Mouse (Mus musculus): ENCODE results near the gene Rpl3.

The Rpl3 gene

GRCm38 (mm10) chr15:80066538-80066937 is 25.1 kb downstream of the Rpl3 start:
- no peak for DNase-seq (ENCODE audit: low read depth, low spot score)

GRCm38 (mm10) chr15:80065414-80065813 is 26.3 kb downstream of the Rpl3 start:
- DNase-seq (ENCODE audit: low read depth, low spot score), result no peak

GRCm38 (mm10) chr15:80064965-80065364 is 26.7 kb downstream of the Rpl3 start:
- no peak for DNase-seq (ENCODE audit: low read depth, low spot score)

GRCm38 (mm10) chr15:80062821-80063220 is 28.8 kb downstream of the Rpl3 start:
- DNase-seq (ENCODE audit: low read depth, low spot score), result no peak

- DNase-seq (ENCODE audit: low read depth, low spot score), result no peak
Observed at GRCm38 (mm10) chr15:80062339-80062738, 29.3 kb downstream of the Rpl3 start.

GRCm38 (mm10) chr15:80061071-80061550 is 30.6 kb downstream of the Rpl3 start:
- DNase-seq (ENCODE audit: low read depth, low spot score), result no peak

GRCm38 (mm10) chr15:80060356-80061070 is 31.2 kb downstream of the Rpl3 start:
- DNase-seq (ENCODE audit: low read depth, low spot score), result no peak

- DNase-seq (ENCODE audit: low read depth, low spot score), result no peak
Observed at GRCm38 (mm10) chr15:80059606-80060005, 32.1 kb downstream of the Rpl3 start.

GRCm38 (mm10) chr15:80058151-80058550 is 33.5 kb downstream of the Rpl3 start:
- DNase-seq (ENCODE audit: low read depth, low spot score), result no peak

GRCm38 (mm10) chr15:80054034-80054710 is 37.5 kb downstream of the Rpl3 start:
- no peak for DNase-seq (ENCODE audit: low read depth, low spot score)

GRCm38 (mm10) chr15:80053381-80054033 is 38.2 kb downstream of the Rpl3 start:
- no peak for DNase-seq (ENCODE audit: low read depth, low spot score)

GRCm38 (mm10) chr15:80051782-80052181 is 39.9 kb downstream of the Rpl3 start:
- no peak for DNase-seq (ENCODE audit: low read depth, low spot score)

GRCm38 (mm10) chr15:80051092-80051761 is 40.4 kb downstream of the Rpl3 start:
- no peak for DNase-seq (ENCODE audit: low read depth, low spot score)

GRCm38 (mm10) chr15:80050093-80050492 is 41.6 kb downstream of the Rpl3 start:
- DNase-seq (ENCODE audit: low read depth, low spot score), result no peak

- no peak for DNase-seq (ENCODE audit: low read depth, low spot score)
Observed at GRCm38 (mm10) chr15:80047973-80048372, 43.7 kb downstream of the Rpl3 start.

GRCm38 (mm10) chr15:80047242-80047641 is 44.4 kb downstream of the Rpl3 start:
- no peak for DNase-seq (ENCODE audit: low read depth, low spot score)

- DNase-seq (ENCODE audit: low read depth, low spot score), result no peak
Observed at GRCm38 (mm10) chr15:80045749-80046148, 45.9 kb downstream of the Rpl3 start.

- DNase-seq (ENCODE audit: low read depth, low spot score), result no peak
Observed at GRCm38 (mm10) chr15:80044249-80044648, 47.4 kb downstream of the Rpl3 start.

GRCm38 (mm10) chr15:80042152-80042551 is 49.5 kb downstream of the Rpl3 start:
- no peak for DNase-seq (ENCODE audit: low read depth, low spot score)

- no peak for DNase-seq (ENCODE audit: low read depth, low spot score)
Observed at GRCm38 (mm10) chr15:80038110-80038391, 53.6 kb downstream of the Rpl3 start.

- DNase-seq (ENCODE audit: low read depth, low spot score), result no peak
Observed at GRCm38 (mm10) chr15:80037255-80038109, 54.2 kb downstream of the Rpl3 start.

Measured in brain, embryonic 18.5 days (tissue).